Mouse (Mus musculus) spleen, adult 2 months (tissue): ENCODE data around the gene Gm17545. TPM values are rescaled to one million over a fixed set of nuclear protein-coding genes. Genes with fewer than 3 reads are reported as not detected.
A peak's percentile ranks its signal among the peaks of the same experiment; 100 is the strongest.
"Not testable (repeated sequence)": the region's sequence is repeated elsewhere in the genome, so short reads cannot be mapped to it uniquely, and the experiment has no call there.

Experiments used
- DNase-seq, 2 experiments: peaks; one replicate each; pipeline versions ENCODE4 v3.0.0 to v3.0.0-alpha.2; 2012 to 2021; ENCODE audit warnings: low spot score in 2 of 2, low read depth in 1 of 2
- H3K27ac ChIP-seq: fragments of 200-500 bp; 2 replicates; pipeline ENCODE4 v1.5.1; 2012; ENCODE audit warnings: low read length, inconsistent platforms; ENCODE audit not compliant: insufficient read depth
- H3K27me3 ChIP-seq: fragments of 200-500 bp; 2 replicates; pipeline ENCODE4 v1.6.1; 2012; ENCODE audit warnings: mild to moderate bottlenecking, moderate library complexity, low read length, inconsistent platforms; ENCODE audit not compliant: control insufficient read depth, insufficient read depth
- H3K36me3 ChIP-seq: fragments of 200-500 bp; 2 replicates; pipeline ENCODE4 v1.6.1; 2012; ENCODE audit warnings: mild to moderate bottlenecking, low read length, inconsistent platforms; ENCODE audit not compliant: control insufficient read depth, insufficient read depth
- H3K4me1 ChIP-seq: fragments of 200-500 bp; 2 replicates; pipeline ENCODE4 v1.6.1; 2011; ENCODE audit warnings: inconsistent platforms; ENCODE audit not compliant: control insufficient read depth, insufficient read depth, insufficient read length
- H3K4me3 ChIP-seq: fragments of 200-500 bp; 2 replicates; pipeline ENCODE4 v1.5.1; 2011; ENCODE audit warnings: mild to moderate bottlenecking, inconsistent platforms; ENCODE audit not compliant: insufficient read depth, insufficient read length; ENCODE audit errors: extremely low read depth
- CTCF ChIP-seq: fragments of 200-500 bp; IDR thresholded peaks from 2 replicates; pipeline ENCODE4 v1.5.1; 2011; ENCODE audit warnings: mild to moderate bottlenecking, inconsistent platforms; ENCODE audit not compliant: insufficient read depth, insufficient read length, insufficient replicate concordance; ENCODE audit errors: extremely low read depth
- POLR2A ChIP-seq: fragments of 200-500 bp; IDR thresholded peaks from 2 replicates; pipeline ENCODE4 v1.6.1; 2011; ENCODE audit warnings: low read depth, low read length, inconsistent platforms
- WGBS: fragments of 180-500 bp; shearing (Covaris S2); methylation state at CpG from one replicate; pipeline ENCODE4 v1.1.7; 2018; 5-methylcytosine and 5-hydroxymethylcytosine counted together
- polyA plus RNA-seq: library from polyadenylated mRNA; depleted of rRNA; stranded (reverse); fragments of >200 nt; gene quantifications from 2 replicates; pipeline ENCODE4 v1.2.3, GENCODE M21; 2012; rRNA removed

Gene Gm17545
- not detected in 2 replicates for polyA plus RNA-seq

DNA sequence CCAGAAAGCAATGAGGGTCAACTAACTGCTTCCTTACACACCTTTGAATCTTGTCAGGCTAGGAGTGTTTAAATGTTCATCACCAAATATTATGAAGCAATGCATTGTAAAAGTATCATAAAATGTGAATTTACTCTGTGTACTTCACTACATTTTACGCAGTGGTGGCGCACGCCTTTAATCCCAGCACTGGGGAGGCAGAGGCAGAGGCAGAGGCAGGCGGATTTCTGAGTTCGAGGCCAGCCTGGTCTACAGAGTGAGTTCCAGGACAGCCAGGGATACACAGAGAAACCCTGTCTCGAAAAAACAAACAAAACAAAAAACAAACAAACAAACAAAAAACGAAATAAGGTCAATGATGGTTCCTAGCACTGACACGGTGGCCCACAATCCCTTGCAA lies at the start of gene Gm17545:
Gm17545 (plus strand) TSS at position 301 of the 400 bp plus-strand sequence.
- DNase-seq, H3K27ac ChIP-seq, H3K4me1 ChIP-seq, H3K4me3 ChIP-seq, H3K27me3 ChIP-seq: not testable (repeated sequence)
- H3K36me3 ChIP-seq = peaks cover 43% of the 10 kb centered on the region
- WGBS = 92% methylated on average over 8 of the region's 8 CpGs

DNA sequence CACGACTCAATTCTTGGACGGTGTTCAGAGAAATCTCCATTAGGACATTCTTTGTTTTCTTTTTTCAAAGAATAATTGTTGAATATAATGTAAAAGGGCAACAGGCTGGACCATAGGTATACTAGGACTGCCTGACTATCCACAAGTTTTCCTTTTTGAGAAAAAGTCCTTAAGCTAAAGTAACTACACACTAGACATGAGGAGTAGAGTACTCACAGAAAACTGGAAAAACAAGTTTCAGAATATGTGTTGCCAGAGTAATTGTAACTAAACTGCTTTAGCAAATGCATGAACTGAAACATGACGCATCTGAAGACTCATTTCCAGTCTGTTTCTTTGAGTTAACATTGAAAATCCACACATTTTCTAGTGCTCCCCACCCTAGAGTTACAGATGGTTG lies 48.7 kb upstream of the Gm17545 start:
- no peak overlapping the region for H3K27ac ChIP-seq
- H3K27me3 ChIP-seq = no peaks in the 10 kb centered on the region
- 86% methylated on average over 3 of the region's 3 CpGs for WGBS
- no peak overlapping the region for H3K4me3 ChIP-seq
- H3K4me1 ChIP-seq = no peaks in the 10 kb centered on the region
- no peaks in the 10 kb centered on the region for H3K36me3 ChIP-seq
- no peak for DNase-seq
- TF ChIP-seq CTCF (no peak), POLR2A (no peak)

DNA sequence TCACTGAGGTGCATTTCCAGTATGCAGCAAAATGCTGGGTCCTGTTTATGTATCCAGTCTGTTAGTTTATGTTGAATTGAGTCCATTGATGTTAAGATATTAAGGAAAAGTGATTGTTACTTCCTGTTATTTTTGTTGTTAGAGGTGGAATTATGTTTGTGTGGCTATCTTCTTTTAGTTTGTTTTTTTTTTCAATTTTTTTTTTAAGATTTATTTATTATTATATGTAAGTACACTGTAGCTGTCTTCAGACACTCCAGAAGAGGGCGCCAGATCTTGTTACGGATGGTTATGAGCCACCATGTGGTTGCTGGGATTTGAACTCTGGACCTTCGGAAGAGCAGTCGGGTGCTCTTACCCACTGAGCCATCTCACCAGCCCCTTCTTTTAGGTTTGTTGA lies 46.5 kb upstream of the Gm17545 start:
- H3K27ac ChIP-seq, H3K4me3 ChIP-seq, DNase-seq, H3K36me3 ChIP-seq, H3K27me3 ChIP-seq, H3K4me1 ChIP-seq: not testable (repeated sequence)
- 74% methylated on average over 4 of the region's 4 CpGs for WGBS

DNA sequence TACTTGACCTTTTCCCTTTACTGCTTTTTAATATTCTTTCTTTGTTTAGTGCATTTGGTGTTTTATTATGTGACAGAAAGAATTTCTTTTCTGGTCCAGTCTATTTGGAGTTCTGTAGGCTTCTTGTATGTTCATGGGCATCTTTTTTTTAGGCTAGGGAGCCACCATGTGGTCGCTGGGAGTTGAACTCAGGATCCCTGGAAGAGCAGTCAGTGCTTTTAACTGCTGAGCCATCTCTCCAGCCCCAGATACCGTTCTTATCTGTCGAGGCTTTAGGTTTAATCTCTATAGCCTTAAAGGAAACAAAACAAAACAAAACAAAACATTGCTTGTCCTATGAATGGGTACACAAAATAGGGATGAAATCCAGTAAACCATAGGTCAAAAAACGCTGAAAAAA lies 45.7 kb upstream of the Gm17545 start:
- 39% methylated on average over 4 of the region's 4 CpGs for WGBS
- H3K36me3 ChIP-seq, DNase-seq: not testable (repeated sequence)

DNA sequence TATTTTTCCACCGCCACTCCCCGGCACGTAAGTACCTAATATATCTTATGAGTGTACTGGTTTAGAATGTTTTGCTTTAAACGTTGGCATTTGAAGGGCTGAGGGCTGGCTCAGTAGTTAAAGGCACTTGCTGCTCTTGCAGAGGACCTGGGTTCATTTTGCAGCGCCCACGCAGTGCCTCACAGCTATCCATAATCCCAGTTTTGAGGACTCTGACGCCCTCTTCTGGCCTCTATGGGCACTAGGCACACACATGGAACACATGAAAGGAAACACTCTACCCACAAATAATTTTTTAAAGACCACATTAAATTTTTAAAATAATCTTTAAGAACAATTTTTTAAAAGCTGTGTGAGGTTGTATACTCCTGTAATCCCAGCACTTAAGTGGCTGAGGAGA lies 44.6 kb upstream of the Gm17545 start:
- no peaks in the 10 kb centered on the region for H3K27me3 ChIP-seq
- H3K27ac ChIP-seq = no peak overlapping the region
- no peaks in the 10 kb centered on the region for H3K36me3 ChIP-seq
- WGBS = 90% methylated on average over 7 of the region's 7 CpGs
- peaks cover 4% of the 10 kb centered on the region; the same call in 1 of the 2 replicates for H3K4me1 ChIP-seq
- DNase-seq = no peak
- TF ChIP-seq CTCF (no peak), POLR2A (no peak)
- H3K4me3 ChIP-seq = no peak overlapping the region

More for the DNA sequence above, 45.7 kb upstream of the Gm17545 start:
- not testable (repeated sequence) for H3K4me3 ChIP-seq, H3K4me1 ChIP-seq, H3K27ac ChIP-seq, H3K27me3 ChIP-seq

DNA sequence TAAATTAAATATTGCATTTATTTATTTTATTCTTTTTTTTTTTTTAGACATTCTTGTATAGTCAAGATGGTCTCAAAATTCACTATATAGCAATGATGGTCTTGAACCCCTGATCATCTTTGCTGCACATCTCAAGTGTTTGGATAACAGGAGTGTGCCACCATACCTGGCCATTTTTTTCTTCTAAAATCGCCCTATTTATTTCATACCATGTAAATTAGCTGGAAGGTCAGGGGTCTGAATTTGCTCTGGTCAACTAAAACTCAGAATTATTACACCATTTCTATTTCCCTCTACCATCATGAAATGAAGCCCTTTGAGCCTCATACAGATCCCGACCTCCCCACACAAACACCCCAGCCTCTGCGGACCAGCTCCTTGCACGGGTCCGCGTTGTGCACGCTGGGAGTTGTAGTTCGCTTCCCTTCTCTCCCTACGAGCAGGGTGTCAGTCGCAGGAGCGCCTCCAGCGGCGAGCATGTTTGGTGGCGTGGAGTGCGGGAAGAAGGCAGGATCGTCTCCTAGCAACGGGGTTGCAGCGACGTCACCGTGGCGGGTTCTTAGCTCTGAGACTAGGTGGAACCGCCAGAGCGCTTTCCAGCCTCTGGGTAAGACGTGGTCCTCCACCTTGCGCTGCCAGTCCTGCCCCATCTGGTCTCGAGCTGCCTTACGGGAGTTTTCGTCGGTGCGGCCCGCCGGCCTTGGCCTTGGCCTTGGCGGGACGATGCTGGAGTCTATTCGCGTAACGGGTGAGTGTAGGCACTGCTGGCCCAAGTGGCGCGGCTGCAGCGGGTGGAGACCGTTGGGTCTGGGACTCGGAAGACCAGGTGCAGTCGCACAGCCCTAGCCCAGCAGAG lies 42.9 kb upstream of the Gm17545 start, which contains the start of gene 9530077C05Rik:
9530077C05Rik (plus strand) TSS at position 512 of the 856 bp plus-strand sequence.
- H3K36me3 ChIP-seq = no peaks in the 10 kb centered on the region
- no peak for TF ChIP-seq POLR2A
- peak; percentile 83 for TF ChIP-seq CTCF
- no peaks in the 10 kb centered on the region for H3K27me3 ChIP-seq
- WGBS = 2% methylated on average over 43 of the region's 43 CpGs
- DNase-seq = peak; percentile 80 to 94
- H3K27ac ChIP-seq = no peak within 1 kb of the TSS
- peaks cover 4% of the 10 kb centered on the region; the same call in 1 of the 2 replicates for H3K4me1 ChIP-seq
- peak within 1 kb of the TSS; percentile 61 for H3K4me3 ChIP-seq

DNA sequence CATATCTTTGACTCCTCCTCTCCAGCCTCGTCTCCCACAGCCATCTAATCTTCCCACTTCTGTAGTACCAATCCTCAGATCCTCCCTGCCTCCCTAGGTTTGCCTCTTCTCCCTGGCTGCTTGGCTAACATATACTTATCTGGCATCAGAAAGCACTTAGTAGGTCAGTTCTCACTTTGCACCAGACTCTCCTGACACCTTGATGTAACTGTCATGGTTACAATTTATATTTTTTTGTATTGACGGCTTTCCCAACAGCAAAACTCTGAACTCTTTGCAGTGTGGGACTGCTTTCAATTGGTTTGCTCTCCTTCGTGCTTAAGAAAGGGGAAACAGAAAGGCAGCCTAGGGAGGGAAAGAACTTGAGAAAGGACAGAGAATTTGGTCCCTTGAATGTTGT lies 37.9 kb upstream of the Gm17545 start:
- Histone ChIP-seq H3K4me3 (no peak overlapping the region), H3K27ac (no peak overlapping the region), H3K27me3 (no peaks in the 10 kb centered on the region), H3K4me1 (peaks cover 4% of the 10 kb centered on the region; the same call in 1 of the 2 replicates), H3K36me3 (no peaks in the 10 kb centered on the region)
- TF ChIP-seq CTCF = no peak
- TF ChIP-seq POLR2A = no peak
- WGBS = 91% methylated on average over 3 of the region's 3 CpGs
- DNase-seq = no peak
